Mouse (Mus musculus): ENCODE results near the gene Cbr2. TPM values are rescaled to one million over a fixed set of nuclear protein-coding genes. Genes with fewer than 3 reads are reported as not detected.

Cbr2 gene
- polyA plus RNA-seq, 1 experiment from 2014 or later = 1.1 TPM

- Histone ChIP-seq H3K4me1 (ENCODE audit: control insufficient read depth, insufficient read depth, low read length) (no peaks in the 10 kb centered on the region), H3K9me3 (replicated peaks; ENCODE audit: control insufficient read depth, low read length) (no peaks in the 10 kb centered on the region), H3K36me3 (ENCODE audit: control insufficient read depth, insufficient read depth, low read length) (peaks cover 30% of the 10 kb centered on the region), H3K27ac (ENCODE audit: low read depth, low read length) (0 out of 2 replicates have a peak overlapping the region, but pooled peaks have one; percentile 29), H3K27me3 (replicated peaks; ENCODE audit: control insufficient read depth, insufficient read depth, low read length) (no peaks in the 10 kb centered on the region), H3K4me3 (ENCODE audit: low read depth, low read length) (no peak overlapping the region), H3K9ac (ENCODE audit: low read length) (no peak overlapping the region), H3K4me2 (ENCODE audit: low read length) (no peak overlapping the region)
- ATAC-seq = no peak
- WGBS = 45% methylated on average over 12 of the region's 12 CpGs
- DNase-seq (ENCODE audit: low spot score) = peak; percentile 28
Observed at GRCm38 (mm10) chr11:120695641-120696040, 36.3 kb downstream of the Cbr2 start.

- Histone ChIP-seq H3K36me3 (ENCODE audit: control insufficient read depth, insufficient read depth, low read length) (peaks cover 30% of the 10 kb centered on the region), H3K4me3 (ENCODE audit: low read depth, low read length) (no peak overlapping the region), H3K27ac (ENCODE audit: low read depth, low read length) (no peak overlapping the region), H3K4me1 (ENCODE audit: control insufficient read depth, insufficient read depth, low read length) (no peaks in the 10 kb centered on the region), H3K9ac (ENCODE audit: low read length) (no peak overlapping the region), H3K4me2 (ENCODE audit: low read length) (no peak overlapping the region), H3K9me3 (replicated peaks; ENCODE audit: control insufficient read depth, low read length) (no peaks in the 10 kb centered on the region), H3K27me3 (replicated peaks; ENCODE audit: control insufficient read depth, insufficient read depth, low read length) (no peaks in the 10 kb centered on the region)
- ATAC-seq (peak; percentile 68; the same call in 1 of the 2 replicates), DNase-seq (ENCODE audit: low spot score) (peak; percentile 59)
- WGBS = 25% methylated on average over 4 of the region's 4 CpGs
Observed at GRCm38 (mm10) chr11:120695184-120695583, 36.7 kb downstream of the Cbr2 start.

DNA sequence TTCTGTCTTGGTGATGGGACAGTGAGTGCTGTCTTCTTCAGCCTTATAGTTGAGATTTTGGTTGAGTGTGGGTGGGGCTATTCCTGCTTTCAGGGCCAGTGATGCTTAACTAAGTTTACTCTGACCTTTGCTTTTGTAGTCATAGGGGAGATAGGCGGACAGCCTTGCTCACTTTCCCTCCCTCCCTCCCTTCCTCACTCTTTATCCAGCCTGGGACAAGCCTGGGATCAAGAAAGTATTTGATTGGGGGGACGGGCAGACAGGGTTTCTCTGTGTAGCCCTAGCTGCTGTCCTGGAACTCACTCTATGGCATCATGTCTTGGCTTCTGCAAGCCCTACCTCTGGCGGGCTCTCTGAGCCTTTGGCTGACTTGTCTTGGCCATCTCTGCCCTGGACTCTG, 38.5 kb downstream of the Cbr2 start:
- DNase-seq (ENCODE audit: low spot score) = no peak
- no peak for ATAC-seq
- Histone ChIP-seq H3K27ac (ENCODE audit: low read depth, low read length) (no peak overlapping the region), H3K4me1 (ENCODE audit: control insufficient read depth, insufficient read depth, low read length) (no peaks in the 10 kb centered on the region), H3K27me3 (replicated peaks; ENCODE audit: control insufficient read depth, insufficient read depth, low read length) (no peaks in the 10 kb centered on the region), H3K4me3 (ENCODE audit: low read depth, low read length) (no peak overlapping the region), H3K9ac (ENCODE audit: low read length) (no peak overlapping the region), H3K9me3 (replicated peaks; ENCODE audit: control insufficient read depth, low read length) (no peaks in the 10 kb centered on the region), H3K4me2 (ENCODE audit: low read length) (no peak overlapping the region), H3K36me3 (ENCODE audit: control insufficient read depth, insufficient read depth, low read length) (peaks cover 35% of the 10 kb centered on the region)
- 66% methylated on average over 3 of the region's 3 CpGs for WGBS

- Histone ChIP-seq H3K4me3 (ENCODE audit: low read depth, low read length) (no peak overlapping the region), H3K4me1 (ENCODE audit: control insufficient read depth, insufficient read depth, low read length) (no peaks in the 10 kb centered on the region), H3K9ac (ENCODE audit: low read length) (no peak overlapping the region), H3K27ac (ENCODE audit: low read depth, low read length) (no peak overlapping the region), H3K4me2 (ENCODE audit: low read length) (no peak overlapping the region), H3K27me3 (replicated peaks; ENCODE audit: control insufficient read depth, insufficient read depth, low read length) (no peaks in the 10 kb centered on the region), H3K9me3 (replicated peaks; ENCODE audit: control insufficient read depth, low read length) (no peaks in the 10 kb centered on the region), H3K36me3 (ENCODE audit: control insufficient read depth, insufficient read depth, low read length) (peaks cover 44% of the 10 kb centered on the region)
- WGBS = 92% methylated on average over 4 of the region's 4 CpGs
- DNase-seq (ENCODE audit: low spot score) (no peak), ATAC-seq (no peak)
Observed at GRCm38 (mm10) chr11:120692471-120693011, 39.4 kb downstream of the Cbr2 start.

DNA sequence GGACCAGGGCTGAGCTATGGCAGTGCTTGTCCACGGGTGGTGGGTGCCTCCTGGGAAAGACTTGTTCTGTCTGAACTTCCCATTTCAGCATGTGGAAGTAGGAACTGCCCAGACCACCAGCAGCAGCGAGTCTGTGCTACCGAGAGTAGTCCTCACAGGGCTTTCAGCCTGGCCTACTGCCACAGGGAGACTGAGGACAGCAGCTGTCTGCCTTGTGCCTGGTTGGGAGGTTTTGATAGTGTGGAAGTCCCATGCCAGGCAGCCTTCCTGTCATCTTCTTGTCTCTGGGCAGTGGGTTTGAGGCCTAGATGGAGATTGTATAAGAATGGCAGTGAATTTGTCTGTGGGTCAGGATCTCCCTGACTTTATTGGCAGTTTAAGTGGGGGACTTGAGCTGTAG, 42.5 kb downstream of the Cbr2 start:
- DNase-seq (ENCODE audit: low spot score) (no peak), ATAC-seq (no peak)
- Histone ChIP-seq H3K9ac (ENCODE audit: low read length) (no peak overlapping the region), H3K27me3 (replicated peaks; ENCODE audit: control insufficient read depth, insufficient read depth, low read length) (no peaks in the 10 kb centered on the region), H3K4me3 (ENCODE audit: low read depth, low read length) (no peak overlapping the region), H3K9me3 (replicated peaks; ENCODE audit: control insufficient read depth, low read length) (no peaks in the 10 kb centered on the region), H3K4me1 (ENCODE audit: control insufficient read depth, insufficient read depth, low read length) (no peaks in the 10 kb centered on the region), H3K4me2 (ENCODE audit: low read length) (no peak overlapping the region), H3K27ac (ENCODE audit: low read depth, low read length) (no peak overlapping the region), H3K36me3 (ENCODE audit: control insufficient read depth, insufficient read depth, low read length) (peaks cover 62% of the 10 kb centered on the region)
- WGBS = 88% methylated on average over 3 of the region's 3 CpGs

DNA sequence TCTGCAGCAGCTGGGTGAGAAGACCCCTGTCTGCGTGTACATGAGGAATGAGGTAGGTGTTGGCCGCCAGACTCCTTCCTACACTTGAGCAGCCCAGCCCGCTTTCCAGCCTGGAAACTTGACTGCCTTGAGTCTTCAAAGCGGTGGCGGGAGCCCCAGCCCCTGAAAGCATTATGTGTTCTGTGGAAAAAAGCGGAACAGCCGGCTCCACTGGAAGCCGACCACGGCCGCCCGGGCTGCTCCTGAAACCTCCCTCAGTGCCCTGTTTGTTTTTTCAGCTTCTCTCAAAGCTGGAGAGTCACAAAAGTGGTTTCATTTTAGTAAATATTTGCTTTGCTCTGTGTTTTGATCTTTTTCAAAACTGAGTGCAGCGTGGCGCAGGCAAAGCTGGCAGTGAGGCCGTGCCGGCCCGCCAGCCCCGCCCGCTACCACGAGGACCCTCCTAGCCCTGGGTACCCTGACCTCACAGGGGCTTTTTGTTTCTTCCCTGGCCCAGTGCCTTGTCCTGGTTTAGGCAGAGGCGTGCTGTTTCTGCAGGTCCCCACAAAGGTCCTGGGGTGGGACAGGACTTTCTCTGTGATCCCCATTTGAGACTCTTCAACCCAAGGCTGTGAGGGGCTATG, 45.2 kb downstream of the Cbr2 start:
- no peaks in the 10 kb centered on the region for H3K27me3 ChIP-seq (replicated peaks; ENCODE audit: control insufficient read depth, insufficient read depth, low read length)
- DNase-seq (ENCODE audit: low spot score) (no peak), ATAC-seq (no peak)
- WGBS = 83% methylated on average over 20 of the region's 20 CpGs
- no peak overlapping the region for H3K9ac ChIP-seq (ENCODE audit: low read length)
- no peaks in the 10 kb centered on the region for H3K4me1 ChIP-seq (ENCODE audit: control insufficient read depth, insufficient read depth, low read length)
- H3K36me3 ChIP-seq (ENCODE audit: control insufficient read depth, insufficient read depth, low read length) = peaks cover 69% of the 10 kb centered on the region
- no peak overlapping the region for H3K4me3 ChIP-seq (ENCODE audit: low read depth, low read length)
- H3K27ac ChIP-seq (ENCODE audit: low read depth, low read length) = no peak overlapping the region
- H3K9me3 ChIP-seq (replicated peaks; ENCODE audit: control insufficient read depth, low read length) = no peaks in the 10 kb centered on the region
- no peak overlapping the region for H3K4me2 ChIP-seq (ENCODE audit: low read length)

GRCm38 (mm10) chr11:120684660-120685059, 47.3 kb downstream of the Cbr2 start:
- Histone ChIP-seq H3K9ac (ENCODE audit: low read length) (no peak overlapping the region), H3K36me3 (ENCODE audit: control insufficient read depth, insufficient read depth, low read length) (peaks cover 80% of the 10 kb centered on the region), H3K9me3 (replicated peaks; ENCODE audit: control insufficient read depth, low read length) (no peaks in the 10 kb centered on the region), H3K4me2 (ENCODE audit: low read length) (no peak overlapping the region), H3K4me1 (ENCODE audit: control insufficient read depth, insufficient read depth, low read length) (no peaks in the 10 kb centered on the region), H3K27ac (ENCODE audit: low read depth, low read length) (no peak overlapping the region), H3K27me3 (replicated peaks; ENCODE audit: control insufficient read depth, insufficient read depth, low read length) (no peaks in the 10 kb centered on the region), H3K4me3 (ENCODE audit: low read depth, low read length) (no peak overlapping the region)
- 96% methylated on average over 2 of the region's 2 CpGs for WGBS
- DNase-seq (ENCODE audit: low spot score) (no peak), ATAC-seq (no peak)

DNA sequence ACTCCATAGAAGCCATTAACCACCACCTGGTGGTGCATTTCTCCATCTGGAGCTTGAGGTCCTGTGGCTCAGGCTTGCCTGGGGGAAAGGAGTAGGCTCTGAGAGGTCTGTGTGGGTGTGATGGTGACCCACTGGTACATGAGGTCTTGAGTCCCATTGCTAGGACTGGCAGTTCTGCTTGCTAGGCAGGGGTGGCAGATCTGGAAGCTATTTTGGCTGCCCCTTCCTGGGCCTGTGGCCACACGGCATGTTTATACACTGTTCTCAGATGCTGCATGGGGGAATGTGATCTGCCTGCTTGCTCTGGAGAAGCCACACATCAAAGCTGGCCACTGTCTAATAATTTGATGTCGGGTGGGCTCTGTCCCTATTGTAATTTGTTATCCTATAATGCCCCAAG, 47.8 kb downstream of the Cbr2 start:
- DNase-seq (ENCODE audit: low spot score) = no peak
- WGBS = 94% methylated on average over 2 of the region's 2 CpGs
- no peaks in the 10 kb centered on the region for H3K9me3 ChIP-seq (replicated peaks; ENCODE audit: control insufficient read depth, low read length)
- H3K4me2 ChIP-seq (ENCODE audit: low read length) = no peak overlapping the region
- H3K27ac ChIP-seq (ENCODE audit: low read depth, low read length) = no peak overlapping the region
- H3K4me1 ChIP-seq (ENCODE audit: control insufficient read depth, insufficient read depth, low read length) = no peaks in the 10 kb centered on the region
- no peak overlapping the region for H3K9ac ChIP-seq (ENCODE audit: low read length)
- H3K4me3 ChIP-seq (ENCODE audit: low read depth, low read length) = no peak overlapping the region
- ATAC-seq = no peak
- H3K27me3 ChIP-seq (replicated peaks; ENCODE audit: control insufficient read depth, insufficient read depth, low read length) = no peaks in the 10 kb centered on the region
- peaks cover 78% of the 10 kb centered on the region for H3K36me3 ChIP-seq (ENCODE audit: control insufficient read depth, insufficient read depth, low read length)

- no peak for DNase-seq (ENCODE audit: low spot score)
- Histone ChIP-seq H3K27ac (ENCODE audit: low read depth, low read length) (no peak overlapping the region), H3K4me2 (ENCODE audit: low read length) (no peak overlapping the region), H3K4me3 (ENCODE audit: low read depth, low read length) (no peak overlapping the region), H3K9me3 (replicated peaks; ENCODE audit: control insufficient read depth, low read length) (no peaks in the 10 kb centered on the region), H3K36me3 (ENCODE audit: control insufficient read depth, insufficient read depth, low read length) (peaks cover 77% of the 10 kb centered on the region), H3K4me1 (ENCODE audit: control insufficient read depth, insufficient read depth, low read length) (no peaks in the 10 kb centered on the region), H3K27me3 (replicated peaks; ENCODE audit: control insufficient read depth, insufficient read depth, low read length) (no peaks in the 10 kb centered on the region), H3K9ac (ENCODE audit: low read length) (no peak overlapping the region)
- 93% methylated on average over 3 of the region's 3 CpGs for WGBS
- ATAC-seq = no peak
Observed at GRCm38 (mm10) chr11:120683536-120683935, 48.4 kb downstream of the Cbr2 start.

Data from forebrain, embryonic 14.5 days (tissue).